In the genomic region with DNA sequence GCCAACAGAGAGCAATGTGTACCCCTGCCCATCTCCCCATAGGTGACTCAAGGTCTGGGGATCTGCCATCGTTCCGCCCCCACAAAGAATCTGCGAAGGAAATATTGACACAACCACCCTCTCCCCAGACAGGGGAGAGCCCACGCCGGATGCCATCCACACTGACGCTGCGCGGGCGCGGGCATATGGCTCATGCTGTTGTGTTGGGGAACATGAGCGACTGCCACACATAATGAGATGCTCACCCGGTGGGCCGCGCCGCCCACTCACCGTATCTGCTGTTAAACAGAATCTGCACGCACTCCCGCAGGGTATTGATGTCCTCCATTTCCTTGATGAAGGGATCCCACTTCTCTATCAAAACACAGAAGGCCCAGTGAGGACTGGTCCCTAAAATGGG, we compare ENCODE assay signal across 12 mouse cellular contexts. TPM values are rescaled to one million over a fixed set of nuclear protein-coding genes. Genes with fewer than 3 reads are reported as not detected.
A peak's percentile ranks its signal among the peaks of the same experiment; 100 is the strongest.
DNase-seq lines count a peak whose midpoint lies in the region.
"Had no signal": no experiment of that assay in that cellular context is flagged by ENCODE, and none has a peak within 500 bp of the region (broad histone marks: within the 10 kb centered on the region; RNA-seq: fewer than 3 reads in every experiment).

No protein-coding gene starts in this region.

- peak; percentile 81 for DNase-seq in right cerebral cortex, adult 18-20 months
- no peak for DNase-seq in right cerebral cortex, postnatal 4 days
- DNase-seq in layer of hippocampus, postnatal 14 days (ENCODE audit: low spot score in 2 of 2): peak; percentile 60 to 83
- DNase-seq in left cerebral cortex, postnatal 25 days (ENCODE audit: low spot score in 2 of 2): peak; percentile 68 to 82
- DNase-seq in kidney, postnatal 36 days: no peak
- no peak for DNase-seq in heart, postnatal 25 days (ENCODE audit: low spot score)
- DNase-seq in lung, postnatal 4 days: no peak
- no peak for DNase-seq in heart, postnatal 36 days
- DNase-seq: adrenal gland, postnatal 25 days; cerebellum, postnatal 25 days; kidney, adult 11 months; kidney, postnatal 25 days had no signal

- intact Hi-C loops in left cerebral cortex, postnatal 25 days (cut with DNase I): no loop called here
- intact Hi-C loops in heart, postnatal 25 days (cut with DNase I): no loop called here
- intact Hi-C loops in heart, postnatal 36 days (cut with DNase I): no loop called here

RNA-seq across cellular contexts. Expression of a gene that starts 54.7 kb away (rescaled TPM):
- total RNA-seq in layer of hippocampus, postnatal 14 days (2021): 10 to 100 TPM; 28.0 to 35.0 TPM
- 10 to 100 TPM; 42.5 to 43.7 TPM for total RNA-seq in left cerebral cortex, postnatal 25 days (2021)
- 10 to 100 TPM; 18.2 to 26.3 TPM for total RNA-seq in heart, postnatal 25 days (2021)
- total RNA-seq in heart, postnatal 36 days (2021): 10 to 100 TPM; 23.4 to 26.9 TPM

Comparison
In these comparisons a context has a peak if more than half of its experiments do, and no peak if none do; other contexts are left out.
1. DNase-seq: peak in right cerebral cortex, adult 18-20 months (single experiment), layer of hippocampus, postnatal 14 days (2 of 2) and left cerebral cortex, postnatal 25 days (2 of 2); none in right cerebral cortex, postnatal 4 days (single experiment), kidney, postnatal 36 days (0 of 2), heart, postnatal 25 days (single experiment), lung, postnatal 4 days (0 of 2) and heart, postnatal 36 days (0 of 2).